Mouse (Mus musculus) urinary bladder, postnatal 14 days (tissue): ENCODE data around the gene Iqschfp.

ENCODE experiments used
- DNase-seq: peaks from one replicate; pipeline ENCODE4 v3.0.0; 2021; ENCODE audit warnings: low spot score

The Iqschfp gene

GRCm38 (mm10) chr3:68647282-68647681 lies 755.2 kb downstream of the Iqschfp start:
- DNase-seq = no peak

GRCm38 (mm10) chr3:68650251-68650650 lies 758.2 kb downstream of the Iqschfp start:
- DNase-seq = no peak

- no peak for DNase-seq
Observed at GRCm38 (mm10) chr3:68656607-68657352, 764.7 kb downstream of the Iqschfp start.

GRCm38 (mm10) chr3:68657589-68658245 lies 765.7 kb downstream of the Iqschfp start:
- no peak for DNase-seq

- no peak for DNase-seq
Observed at GRCm38 (mm10) chr3:68659996-68660395, 768.0 kb downstream of the Iqschfp start.

GRCm38 (mm10) chr3:68660538-68660937 lies 768.5 kb downstream of the Iqschfp start:
- no peak for DNase-seq

- no peak for DNase-seq
Observed at GRCm38 (mm10) chr3:68662386-68662785, 770.4 kb downstream of the Iqschfp start.

GRCm38 (mm10) chr3:68664337-68664736 lies 772.3 kb downstream of the Iqschfp start:
- no peak for DNase-seq

- no peak for DNase-seq
Observed at GRCm38 (mm10) chr3:68666377-68666776, 774.3 kb downstream of the Iqschfp start.

GRCm38 (mm10) chr3:68667852-68668251 lies 775.8 kb downstream of the Iqschfp start:
- DNase-seq = no peak

GRCm38 (mm10) chr3:68669418-68669974 lies 777.5 kb downstream of the Iqschfp start:
- DNase-seq = no peak

- DNase-seq = no peak
Observed at GRCm38 (mm10) chr3:68674721-68675120, 782.7 kb downstream of the Iqschfp start.

GRCm38 (mm10) chr3:68675216-68675835 lies 783.3 kb downstream of the Iqschfp start:
- no peak for DNase-seq
